Mouse (Mus musculus): ENCODE measurements around the gene Snx29. TPM values are rescaled to one million over a fixed set of nuclear protein-coding genes. Genes with fewer than 3 reads are reported as not detected.
A peak's percentile ranks its signal among the peaks of the same experiment; 100 is the strongest.

The Snx29 gene
- polyA plus RNA-seq, 2 experiments: 1.9 TPM

- H3K36me3 ChIP-seq (replicated peaks; ENCODE audit: control insufficient read depth, insufficient read depth, low read depth): no peaks in the 10 kb centered on the region
- no peaks in the 10 kb centered on the region for H3K9me3 ChIP-seq (ENCODE audit: control insufficient read depth, low read length)
- no peak overlapping the region for H3K27ac ChIP-seq
- H3K27me3 ChIP-seq (ENCODE audit: control insufficient read depth, insufficient read depth, low read length): no peaks in the 10 kb centered on the region
- no peak for ATAC-seq (ENCODE audit: insufficient read depth)
- no peak for TF ChIP-seq CTCF (IDR thresholded peaks at IDR 0.05; ENCODE audit: low read depth)
- no peak for TF ChIP-seq EP300 (IDR thresholded peaks at IDR 0.05; ENCODE audit: low read depth)
- H3K4me3 ChIP-seq (ENCODE audit: insufficient read depth in 1 of 2, low read depth in 2 of 2, low read length in 2 of 2): no peak overlapping the region
- 42% methylated on average over 4 of the region's 4 CpGs for WGBS (ENCODE audit: insufficient replicate concordance)
- H3K4me1 ChIP-seq (replicated peaks; ENCODE audit: control insufficient read depth in 2 of 2, insufficient read depth in 2 of 2, low read length in 1 of 2): no peaks in the 10 kb centered on the region
- no peak overlapping the region for H3K9ac ChIP-seq (replicated peaks)
- no peak overlapping the region for H3K4me2 ChIP-seq (ENCODE audit: low read depth)
- DNase-seq (ENCODE audit: low read depth in 3 of 3, low spot score in 3 of 3): no peak
Measured at GRCm38 (mm10) chr16:11690756-11691155, 368.0 kb downstream of the Snx29 start.

GRCm38 (mm10) chr16:11691487-11692200 is 368.9 kb downstream of the Snx29 start:
- no peak overlapping the region for H3K4me2 ChIP-seq (ENCODE audit: low read depth)
- no peaks in the 10 kb centered on the region for H3K4me1 ChIP-seq (replicated peaks; ENCODE audit: control insufficient read depth in 2 of 2, insufficient read depth in 2 of 2, low read length in 1 of 2)
- no peak for ATAC-seq (ENCODE audit: insufficient read depth)
- H3K36me3 ChIP-seq (replicated peaks; ENCODE audit: control insufficient read depth, insufficient read depth, low read depth): no peaks in the 10 kb centered on the region
- no peak overlapping the region for H3K4me3 ChIP-seq (ENCODE audit: insufficient read depth in 1 of 2, low read depth in 2 of 2, low read length in 2 of 2)
- TF ChIP-seq EP300 (IDR thresholded peaks at IDR 0.05; ENCODE audit: low read depth): no peak
- 0 out of 2 replicates have a peak, but pooled peaks have one; percentile 10 for TF ChIP-seq CTCF (IDR thresholded peaks at IDR 0.05; ENCODE audit: low read depth)
- WGBS (ENCODE audit: insufficient replicate concordance): 59% methylated on average over 9 of the region's 9 CpGs
- no peaks in the 10 kb centered on the region for H3K9me3 ChIP-seq (ENCODE audit: control insufficient read depth, low read length)
- H3K9ac ChIP-seq (replicated peaks): no peak overlapping the region
- H3K27ac ChIP-seq: no peak overlapping the region
- DNase-seq (ENCODE audit: low read depth in 3 of 3, low spot score in 3 of 3): no peak
- no peaks in the 10 kb centered on the region for H3K27me3 ChIP-seq (ENCODE audit: control insufficient read depth, insufficient read depth, low read length)

GRCm38 (mm10) chr16:11692744-11693143 is 370.0 kb downstream of the Snx29 start:
- ATAC-seq (ENCODE audit: insufficient read depth) (no peak), DNase-seq (ENCODE audit: low read depth in 3 of 3, low spot score in 3 of 3) (no peak)
- no peaks in the 10 kb centered on the region for H3K9me3 ChIP-seq (ENCODE audit: control insufficient read depth, low read length)
- no peaks in the 10 kb centered on the region for H3K36me3 ChIP-seq (replicated peaks; ENCODE audit: control insufficient read depth, insufficient read depth, low read depth)
- H3K27ac ChIP-seq: no peak overlapping the region
- H3K27me3 ChIP-seq (ENCODE audit: control insufficient read depth, insufficient read depth, low read length): no peaks in the 10 kb centered on the region
- TF ChIP-seq CTCF (IDR thresholded peaks at IDR 0.05; ENCODE audit: low read depth) (no peak), EP300 (IDR thresholded peaks at IDR 0.05; ENCODE audit: low read depth) (no peak)
- no peaks in the 10 kb centered on the region for H3K4me1 ChIP-seq (replicated peaks; ENCODE audit: control insufficient read depth in 2 of 2, insufficient read depth in 2 of 2, low read length in 1 of 2)
- no peak overlapping the region for H3K4me3 ChIP-seq (ENCODE audit: insufficient read depth in 1 of 2, low read depth in 2 of 2, low read length in 2 of 2)
- WGBS (ENCODE audit: insufficient replicate concordance): 54% methylated on average over 5 of the region's 5 CpGs
- H3K4me2 ChIP-seq (ENCODE audit: low read depth): no peak overlapping the region
- no peak overlapping the region for H3K9ac ChIP-seq (replicated peaks)

GRCm38 (mm10) chr16:11694386-11694785 is 371.7 kb downstream of the Snx29 start:
- 75% methylated on average over 4 of the region's 4 CpGs for WGBS (ENCODE audit: insufficient replicate concordance)
- no peaks in the 10 kb centered on the region for H3K27me3 ChIP-seq (ENCODE audit: control insufficient read depth, insufficient read depth, low read length)
- no peaks in the 10 kb centered on the region for H3K9me3 ChIP-seq (ENCODE audit: control insufficient read depth, low read length)
- H3K27ac ChIP-seq: no peak overlapping the region
- ATAC-seq (ENCODE audit: insufficient read depth): no peak
- H3K4me2 ChIP-seq (ENCODE audit: low read depth): no peak overlapping the region
- H3K4me1 ChIP-seq (replicated peaks; ENCODE audit: control insufficient read depth in 2 of 2, insufficient read depth in 2 of 2, low read length in 1 of 2): no peaks in the 10 kb centered on the region
- DNase-seq (ENCODE audit: low read depth in 3 of 3, low spot score in 3 of 3): no peak
- no peak overlapping the region for H3K9ac ChIP-seq (replicated peaks)
- no peaks in the 10 kb centered on the region for H3K36me3 ChIP-seq (replicated peaks; ENCODE audit: control insufficient read depth, insufficient read depth, low read depth)
- H3K4me3 ChIP-seq (ENCODE audit: insufficient read depth in 1 of 2, low read depth in 2 of 2, low read length in 2 of 2): no peak overlapping the region
- TF ChIP-seq CTCF (IDR thresholded peaks at IDR 0.05; ENCODE audit: low read depth): no peak
- no peak for TF ChIP-seq EP300 (IDR thresholded peaks at IDR 0.05; ENCODE audit: low read depth)

GRCm38 (mm10) chr16:11696767-11697166 is 374.1 kb downstream of the Snx29 start:
- H3K36me3 ChIP-seq (replicated peaks; ENCODE audit: control insufficient read depth, insufficient read depth, low read depth): no peaks in the 10 kb centered on the region
- peaks cover 0 to 9% of the 10 kb centered on the region in 2 experiments; a peak in 3 of 4 replicates for H3K4me1 ChIP-seq (replicated peaks; ENCODE audit: control insufficient read depth in 2 of 2, insufficient read depth in 2 of 2, low read length in 1 of 2)
- H3K27me3 ChIP-seq (ENCODE audit: control insufficient read depth, insufficient read depth, low read length): no peaks in the 10 kb centered on the region
- H3K9ac ChIP-seq (replicated peaks): no peak overlapping the region
- 67% methylated on average over 3 of the region's 3 CpGs for WGBS (ENCODE audit: insufficient replicate concordance)
- no peak overlapping the region for H3K27ac ChIP-seq
- no peak overlapping the region for H3K4me2 ChIP-seq (ENCODE audit: low read depth)
- no peaks in the 10 kb centered on the region for H3K9me3 ChIP-seq (ENCODE audit: control insufficient read depth, low read length)
- ATAC-seq (ENCODE audit: insufficient read depth): no peak
- DNase-seq (ENCODE audit: low read depth in 3 of 3, low spot score in 3 of 3): no peak
- H3K4me3 ChIP-seq (ENCODE audit: insufficient read depth in 1 of 2, low read depth in 2 of 2, low read length in 2 of 2): no peak overlapping the region
- no peak for TF ChIP-seq EP300 (IDR thresholded peaks at IDR 0.05; ENCODE audit: low read depth)
- no peak for TF ChIP-seq CTCF (IDR thresholded peaks at IDR 0.05; ENCODE audit: low read depth)

All from liver, embryonic 14.5 days (tissue).